Mouse (Mus musculus) sigmoid colon, adult 10 weeks (tissue): Measurements from ENCODE around the gene Gm5901. TPM values are rescaled to one million over a fixed set of nuclear protein-coding genes. Genes with fewer than 3 reads are reported as not detected.

Experiments
- polyA plus RNA-seq: library from polyadenylated mRNA; stranded (reverse); fragments of 350-450 nt; fragmentation: Illumina TruSeq; extraction: RNeasy Lipid Tissue Mini Kit (QIAGEN cat#74804); gene quantifications from one replicate; pipeline ENCODE4 v1.2.3, GENCODE M21; 2014; ENCODE audit warnings: low read depth, low replicate concordance

The Gm5901 gene
- not detected for polyA plus RNA-seq

DNA sequence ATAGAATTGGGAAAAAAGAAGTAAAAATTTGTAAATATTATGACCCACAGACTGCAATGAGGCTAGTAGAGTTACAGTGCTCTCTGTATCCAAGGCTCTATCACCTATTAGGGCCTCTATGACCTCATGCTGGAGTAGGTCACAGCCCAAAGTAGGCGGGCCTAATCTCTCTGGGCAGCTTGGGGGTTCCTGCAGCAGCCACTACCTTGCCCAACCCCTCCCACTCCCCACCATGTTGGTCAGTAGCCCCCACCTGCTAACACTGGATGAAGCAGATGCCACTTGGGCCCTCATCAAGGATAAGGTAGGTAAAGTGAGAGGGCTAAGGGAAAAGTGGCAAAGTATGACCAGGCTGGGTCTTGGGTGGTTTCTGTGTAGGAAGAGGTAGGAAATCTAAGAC, at the start of gene Gm5901:
Gene Gm5901, plus strand, starts transcription at position 173 of the 400 bp plus-strand sequence.

DNA sequence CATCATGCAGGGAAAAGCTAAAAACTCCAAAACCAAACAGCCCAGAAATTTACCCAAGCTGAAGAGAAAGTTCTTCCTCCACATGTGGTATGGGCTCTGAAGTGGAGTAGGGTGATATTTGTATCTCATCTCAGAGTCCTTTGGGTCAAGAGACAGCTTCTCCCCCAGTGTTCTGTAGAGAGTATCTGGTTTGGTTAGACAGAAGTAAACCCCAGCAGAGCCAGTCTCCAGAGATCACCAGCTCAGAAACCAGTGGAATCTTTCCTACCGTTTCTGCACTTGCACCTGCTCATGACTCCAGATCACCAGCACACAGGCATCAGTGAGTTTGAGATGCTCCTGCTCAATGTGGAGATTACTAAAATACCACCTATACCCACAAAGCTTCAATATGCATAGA, 40.8 kb upstream of the Gm5901 start, which contains the start of gene Olfr690:
Gene Olfr690, minus strand, starts transcription at position 101 of the 400 bp plus-strand sequence.

DNA sequence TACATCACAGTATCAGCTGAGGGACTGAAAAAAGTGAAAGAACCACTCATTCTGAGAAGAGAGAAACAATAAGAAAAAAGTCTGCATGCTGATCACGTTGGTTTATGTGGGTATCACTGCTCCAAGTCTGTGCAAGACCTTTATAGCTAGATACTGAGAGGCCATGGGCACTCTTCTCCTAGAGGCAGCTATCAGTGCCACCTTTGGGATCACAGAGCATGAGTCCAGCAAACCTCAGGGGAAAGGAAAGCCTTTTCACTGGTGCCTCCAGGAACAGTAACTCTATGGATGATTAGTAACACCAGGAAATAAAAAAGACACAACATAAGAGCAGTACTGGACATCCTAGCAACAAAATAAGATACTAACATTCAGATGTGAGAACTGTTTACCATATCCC, 32.7 kb upstream of the Gm5901 start, which contains the start of gene Olfr691:
Gene Olfr691, minus strand, starts transcription at position 101 of the 400 bp plus-strand sequence.

DNA sequence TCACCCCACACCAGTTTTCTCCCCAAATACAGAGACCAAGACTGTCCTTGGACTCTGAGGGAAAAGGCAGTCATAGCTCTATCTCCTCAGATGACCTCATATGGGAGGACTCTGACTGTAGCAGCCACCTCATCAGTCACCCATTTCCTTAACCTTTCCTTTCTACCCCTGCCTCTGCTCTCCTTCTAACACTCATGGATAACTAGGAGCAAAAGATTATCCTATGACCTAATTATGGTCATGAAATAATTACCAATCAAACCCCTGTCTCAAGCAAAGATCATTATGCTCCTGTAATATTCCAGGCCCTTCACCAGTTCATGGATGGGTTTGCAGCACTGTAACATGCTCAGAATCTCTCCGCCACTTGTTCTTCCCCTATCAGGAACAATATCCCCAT, 6.9 kb upstream of the Gm5901 start, which contains the start of gene Olfr692:
Gene Olfr692, plus strand, starts transcription at position 301 of the 400 bp plus-strand sequence.

DNA sequence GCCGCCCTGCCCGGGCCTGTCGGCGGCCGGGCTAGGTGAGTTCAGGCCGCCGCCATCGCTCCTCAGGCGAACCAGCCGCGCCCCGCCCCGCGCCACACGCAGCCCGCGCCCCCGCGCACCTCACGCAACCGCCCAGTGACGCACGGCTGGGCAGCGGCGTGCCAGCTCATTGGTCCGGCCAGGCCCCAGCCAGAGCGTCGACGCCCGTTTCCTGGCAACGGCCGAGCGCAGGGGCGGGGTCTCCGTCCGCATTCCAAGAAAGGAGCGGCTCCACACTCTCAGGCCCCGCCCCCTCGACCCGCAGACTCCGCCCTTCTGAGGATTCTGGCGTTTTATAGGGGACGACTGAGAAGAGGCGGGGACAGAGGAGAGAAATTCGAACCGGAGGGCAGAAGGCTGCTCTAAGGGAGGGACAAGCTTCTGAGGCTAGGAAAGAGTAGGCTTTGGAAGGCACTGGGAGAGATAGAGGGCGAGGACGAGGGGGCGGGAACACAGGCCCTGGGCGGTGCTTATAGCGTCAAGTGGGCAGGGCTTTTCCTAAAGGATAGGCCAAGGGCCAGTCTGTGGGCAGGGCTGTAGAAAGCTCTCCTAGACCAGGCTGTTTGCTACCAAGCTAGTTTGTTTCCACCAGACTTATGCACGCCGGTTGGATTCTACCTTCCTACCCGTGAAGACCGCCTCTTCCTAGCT, 25.2 kb downstream of the Gm5901 start, which contains the start of gene Fam160a2:
Gene Fam160a2, minus strand, starts transcription at position 120 of the 690 bp plus-strand sequence.

DNA sequence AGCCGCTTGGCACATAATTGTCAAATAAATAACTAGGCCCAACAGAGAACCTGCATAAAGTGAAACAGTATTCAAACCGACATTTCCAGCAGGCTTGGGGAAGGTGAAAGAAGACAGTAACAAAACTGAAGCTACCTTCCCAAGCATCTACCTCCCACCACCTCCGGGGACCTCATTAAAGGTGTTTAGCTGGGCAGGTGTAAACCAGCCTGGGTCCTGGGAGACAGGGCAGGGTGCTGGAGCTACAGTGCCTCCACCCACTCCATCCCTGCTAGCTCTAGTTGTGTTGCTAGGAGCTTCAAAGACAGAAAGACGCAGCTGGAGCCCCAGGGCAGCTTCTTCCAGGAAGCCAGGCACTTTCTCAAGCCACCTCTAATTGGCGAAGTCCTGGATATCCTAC, 29.4 kb downstream of the Gm5901 start, which contains the start of gene Cnga4:
Gene Cnga4, plus strand, starts transcription at position 301 of the 400 bp plus-strand sequence.

DNA sequence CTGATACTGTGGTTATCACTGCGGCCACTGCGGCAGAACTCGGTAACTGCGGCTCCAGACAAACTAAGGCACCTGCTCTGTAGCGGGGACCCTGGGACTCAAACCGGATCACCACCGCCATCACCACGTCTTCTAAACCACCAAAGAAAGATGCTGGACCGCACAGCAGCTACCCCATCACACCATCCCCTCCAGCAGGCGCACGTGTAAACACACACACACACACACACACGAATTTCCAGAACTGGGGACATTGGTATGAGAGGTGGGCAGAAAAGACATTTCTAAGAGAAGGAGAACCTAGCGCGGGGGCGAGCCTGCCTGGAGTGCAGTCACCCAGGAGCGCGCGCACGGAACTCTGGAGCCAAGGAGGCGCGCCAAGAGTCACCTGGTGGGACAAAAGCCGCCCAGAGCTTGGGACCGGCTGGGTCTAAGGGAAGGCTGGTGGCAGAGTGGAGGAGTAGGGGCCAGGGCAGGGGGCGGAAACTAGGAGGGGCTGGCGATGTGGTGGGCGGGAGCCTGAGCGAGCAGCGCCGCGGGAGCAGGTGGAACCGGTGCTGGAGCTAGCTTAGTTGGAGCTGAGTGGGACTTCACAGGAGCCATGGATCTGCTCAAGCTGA, 50.7 kb downstream of the Gm5901 start, which contains the start of gene Cckbr:
Gene Cckbr, plus strand, starts transcription at position 308 of the 620 bp plus-strand sequence.

Other genes with a start within 250 kb of the Gm5901 start
- gene Olfr683, start 228.0 kb upstream of the Gm5901 start, polyA plus RNA-seq, result not detected
- gene Olfr684, start 211.4 kb upstream of the Gm5901 start, polyA plus RNA-seq, result not detected
- not detected for gene Olfr685, start 189.0 kb upstream of the Gm5901 start, polyA plus RNA-seq
- not detected for gene Olfr686, start 167.6 kb upstream of the Gm5901 start, polyA plus RNA-seq
- gene Olfr688, start 86.9 kb upstream of the Gm5901 start, polyA plus RNA-seq, result not detected
- gene Olfr689, start 63.9 kb upstream of the Gm5901 start, polyA plus RNA-seq, result not detected
- gene Olfr690, start 40.9 kb upstream of the Gm5901 start, polyA plus RNA-seq, result not detected
- gene Olfr691, start 32.8 kb upstream of the Gm5901 start, polyA plus RNA-seq, result not detected
- gene Olfr692, start 6.8 kb upstream of the Gm5901 start, polyA plus RNA-seq, result not detected
- gene Fam160a2, start 25.0 kb downstream of the Gm5901 start, polyA plus RNA-seq, result 61.1 TPM
- 0.16 TPM for gene Cnga4, start 29.5 kb downstream of the Gm5901 start, polyA plus RNA-seq
- gene Cckbr, start 50.7 kb downstream of the Gm5901 start, polyA plus RNA-seq, result not detected
- 9.2 TPM for gene Cavin3, start 107.3 kb downstream of the Gm5901 start, polyA plus RNA-seq
- 2.7 TPM for gene Smpd1, start 179.3 kb downstream of the Gm5901 start, polyA plus RNA-seq
- not detected for gene Apbb1, start 206.6 kb downstream of the Gm5901 start, polyA plus RNA-seq
- not detected for gene Hpx, start 225.1 kb downstream of the Gm5901 start, polyA plus RNA-seq